Mouse (Mus musculus): ENCODE results near the gene Gm1979. TPM values are rescaled to one million over a fixed set of nuclear protein-coding genes. Genes with fewer than 3 reads are reported as not detected.

The Gm1979 gene
- polyA plus RNA-seq, 1 experiment from 2014 or later = 0.18 TPM

Other genes starting within 250 kb of the Gm1979 start
- gene Actr3b, start 244.8 kb downstream of the Gm1979 start, polyA plus RNA-seq (2015; fragmentation: Nextera tagmentation; extraction: Ambion mirVana) = 19.9 and 21.0 TPM in 2 replicates
- 0.17 TPM in 1 of 2 replicates, not detected in the other for gene Gm21663, start 62.4 kb downstream of the Gm1979 start, polyA plus RNA-seq (2015; fragmentation: Nextera tagmentation; extraction: Ambion mirVana)
- 0.12 TPM in 2 replicates for gene Gm21671, start 50.4 kb downstream of the Gm1979 start, polyA plus RNA-seq (2015; fragmentation: Nextera tagmentation; extraction: Ambion mirVana)
- gene Gm21680, start 32.1 kb downstream of the Gm1979 start, polyA plus RNA-seq (2015; fragmentation: Nextera tagmentation; extraction: Ambion mirVana) = 0.16 TPM in 1 of 2 replicates, not detected in the other
- gene Gm21698, start 16.1 kb downstream of the Gm1979 start, polyA plus RNA-seq (2015; fragmentation: Nextera tagmentation; extraction: Ambion mirVana) = 0.12 and 0.13 TPM in 2 replicates
- gene Gm5862, start 18.1 kb upstream of the Gm1979 start, polyA plus RNA-seq (2015; fragmentation: Nextera tagmentation; extraction: Ambion mirVana) = not detected in 2 replicates
- gene Speer4a, start 34.8 kb upstream of the Gm1979 start, polyA plus RNA-seq (2015; fragmentation: Nextera tagmentation; extraction: Ambion mirVana) = 0.16 and 0.23 TPM in 2 replicates
- gene Gm7347, start 53.8 kb upstream of the Gm1979 start, polyA plus RNA-seq (2015; fragmentation: Nextera tagmentation; extraction: Ambion mirVana) = 0.13 TPM in 2 replicates
- 0.06 and 0.10 TPM in 2 replicates for gene Gm10471, start 84.5 kb upstream of the Gm1979 start, polyA plus RNA-seq (2015; fragmentation: Nextera tagmentation; extraction: Ambion mirVana)
- gene 5031410I06Rik, start 100.6 kb upstream of the Gm1979 start, polyA plus RNA-seq (2015; fragmentation: Nextera tagmentation; extraction: Ambion mirVana) = not detected in 2 replicates
- 0.09 TPM in 1 of 2 replicates, not detected in the other for gene Gm10220, start 116.6 kb upstream of the Gm1979 start, polyA plus RNA-seq (2015; fragmentation: Nextera tagmentation; extraction: Ambion mirVana)

Data from hindbrain, embryonic 13.5 days (tissue).